Mouse (Mus musculus) left cerebral cortex, adult 2 months (tissue): ENCODE measurements around the gene C87977. TPM values are rescaled to one million over a fixed set of nuclear protein-coding genes. Genes with fewer than 3 reads are reported as not detected.
"Not testable (repeated sequence)": the region's sequence is repeated elsewhere in the genome, so short reads cannot be mapped to it uniquely, and the experiment has no call there.

Experiments
- DNase-seq, 2 experiments: peaks; one replicate each; pipeline ENCODE4 v3.0.0; 2021 to 2022; ENCODE audit warnings: low spot score in 2 of 2, mixed read lengths in 1 of 2; ENCODE audit errors: extremely low spot score in 1 of 2
- H3K27ac ChIP-seq: fragments of 200-600 bp; 2 replicates; pipeline ENCODE4 v1.8.1; 2022
- H3K4me3 ChIP-seq: fragments of 200-600 bp; 2 replicates; pipeline ENCODE4 v1.8.1; 2022
- CTCF ChIP-seq: fragments of 200-600 bp; IDR thresholded peaks from 2 replicates; pipeline ENCODE4 v1.8.1; 2022; ENCODE audit warnings: antibody characterized with exemption, mild to moderate bottlenecking, moderate library complexity
- intact Hi-C: fragments of 180-260 bp; cut with DNase I; formaldehyde crosslinking; loops from one replicate; pipeline ENCODE4 v1.15.1; 2025
- long read RNA-seq, 2 experiments: library from polyadenylated mRNA; stranded (forward); transcript quantifications; one replicate each; pipeline ENCODE4 v2.0.0; 2021; ENCODE audit warnings: borderline mapping rate in 2 of 2
- total RNA-seq, 2 experiments: library from RNA; stranded (reverse); gene quantifications; 2 replicates each; pipeline ENCODE4 v1.2.3; 2021

C87977 gene
- not detected for total RNA-seq
- long read RNA-seq, experiment 1, result 0 reads
- long read RNA-seq, experiment 2, result 0 reads

GRCm38 (mm10) chr4:144213218-144213617 is at the start of gene C87977:
C87977 (minus strand) TSS chr4:144213318.
- intact Hi-C loops, H3K27ac ChIP-seq, DNase-seq, H3K4me3 ChIP-seq: not testable (repeated sequence)

GRCm38 (mm10) chr4:144254768-144255167 is 41.6 kb upstream of the C87977 start:
- DNase-seq, H3K27ac ChIP-seq, intact Hi-C loops, H3K4me3 ChIP-seq: not testable (repeated sequence)

GRCm38 (mm10) chr4:144190419-144190818 is 22.7 kb downstream of the C87977 start, which contains the start of gene Oog2:
Oog2 (plus strand) TSS chr4:144190719.
- no peak within 1 kb of the TSS for H3K4me3 ChIP-seq
- no peak for TF ChIP-seq CTCF
- intact Hi-C loops, result no loop called here
- no peak within 1 kb of the TSS for H3K27ac ChIP-seq
- no peak for DNase-seq

GRCm38 (mm10) chr4:144162563-144162962 is 50.6 kb downstream of the C87977 start, which contains the start of gene Oog3:
Oog3 (minus strand) TSS chr4:144162663.
- no peak for TF ChIP-seq CTCF
- Histone ChIP-seq H3K4me3 (no peak within 1 kb of the TSS), H3K27ac (no peak within 1 kb of the TSS)
- intact Hi-C loops, result no loop called here
- no peak for DNase-seq

Other genes with a start within 250 kb of the C87977 start
- gene Gm13101, start 246.4 kb downstream of the C87977 start, total RNA-seq, result not detected
- not detected for gene Pramef17, start 218.9 kb downstream of the C87977 start, total RNA-seq
- gene Pramel4, start 154.2 kb downstream of the C87977 start, total RNA-seq, result not detected
- gene Gm13102, start 106.8 kb downstream of the C87977 start, total RNA-seq, result not detected
- gene Oog3, start 50.7 kb downstream of the C87977 start, total RNA-seq, result not detected
- not detected for gene Oog2, start 22.6 kb downstream of the C87977 start, total RNA-seq
- not detected for gene Pramel5, start 67.2 kb upstream of the C87977 start, total RNA-seq
- not detected for gene Gm13128, start 116.9 kb upstream of the C87977 start, total RNA-seq
- gene Gm13119, start 144.6 kb upstream of the C87977 start, total RNA-seq, result not detected
- not detected for gene Pramef20, start 164.6 kb upstream of the C87977 start, total RNA-seq
- not detected for gene Pramef12, start 195.1 kb upstream of the C87977 start, total RNA-seq
- not detected for gene 1700012P22Rik, start 225.5 kb upstream of the C87977 start, total RNA-seq
- gene Gm9944, start 240.0 kb upstream of the C87977 start, total RNA-seq, result not detected